Mouse (Mus musculus) MEL (cell line): ENCODE data around the gene Ly6g5b. TPM values are rescaled to one million over a fixed set of nuclear protein-coding genes. Genes with fewer than 3 reads are reported as not detected.

Experiments
- DNase-seq: peaks from one replicate; pipeline ENCODE4 v3.0.0; 2011; ENCODE audit warnings: low read depth, low spot score
- H3K27ac ChIP-seq: 2 replicates; pipeline ENCODE4 v1.5.1; 2012; ENCODE audit warnings: low read depth, mild to moderate bottlenecking, control low read depth, low read length, moderate library complexity; ENCODE audit not compliant: control insufficient read depth
- H3K27me3 ChIP-seq, 2 experiments: fragments of 150-350 bp in 1 of 2; sonication (generic) in 1 of 2; 2 replicates each; pipeline ENCODE4 v1.6.1; 2012; ENCODE audit warnings: low read length in 2 of 2, mild to moderate bottlenecking in 2 of 2, improper control_type of control experiment in 1 of 2, moderate library complexity in 1 of 2; ENCODE audit not compliant: insufficient read depth in 2 of 2, control insufficient read depth in 1 of 2
- H3K36me3 ChIP-seq, 2 experiments: 2 replicates each; pipeline ENCODE4 v1.6.1; 2012 to 2014; ENCODE audit warnings: low read length in 2 of 2, improper control_type of control experiment in 1 of 2, inconsistent platforms in 1 of 2, mild to moderate bottlenecking in 1 of 2; ENCODE audit not compliant: insufficient read depth in 2 of 2, control insufficient read depth in 1 of 2
- H3K4me1 ChIP-seq, 2 experiments: fragments of 150-350 bp in 1 of 2; sonication (generic) in 1 of 2; 2 replicates each; pipeline ENCODE4 v1.6.1; 2012; ENCODE audit warnings: low read length in 2 of 2, improper control_type of control experiment in 1 of 2, mild to moderate bottlenecking in 1 of 2; ENCODE audit not compliant: insufficient read depth in 2 of 2, control insufficient read depth in 1 of 2
- H3K4me3 ChIP-seq, 2 experiments: fragments of 150-350 bp in 1 of 2; sonication (generic) in 1 of 2; 2 replicates each; pipeline ENCODE4 v1.5.1; 2012; ENCODE audit warnings: low read depth in 2 of 2, low read length in 2 of 2, mild to moderate bottlenecking in 2 of 2, moderate library complexity in 2 of 2, control low read depth in 1 of 2, improper control_type of control experiment in 1 of 2; ENCODE audit not compliant: control insufficient read depth in 1 of 2, insufficient read depth in 1 of 2
- H3K79me2 ChIP-seq: 2 replicates; pipeline ENCODE4 v1.6.1; 2012; ENCODE audit warnings: mild to moderate bottlenecking, low read length, moderate library complexity; ENCODE audit not compliant: control insufficient read depth, poor library complexity, insufficient read depth
- H3K9ac ChIP-seq: 2 replicates; pipeline ENCODE4 v1.6.1; 2012; ENCODE audit warnings: low read depth, mild to moderate bottlenecking, control low read depth, low read length, moderate library complexity; ENCODE audit not compliant: control insufficient read depth, poor library complexity, severe bottlenecking
- H3K9me3 ChIP-seq: fragments of 150-350 bp; sonication (generic); replicated peaks from 2 replicates; pipeline ENCODE4 v1.6.1; 2012; ENCODE audit warnings: mild to moderate bottlenecking, low read length, improper control_type of control experiment, moderate library complexity; ENCODE audit not compliant: insufficient read depth
- BHLHE40 ChIP-seq: IDR thresholded peaks from 2 replicates; pipeline ENCODE4 v1.6.1; 2012; ENCODE audit warnings: low read depth, mild to moderate bottlenecking, inconsistent platforms, low read length, improper control_type of control experiment, borderline replicate concordance
- CHD1 ChIP-seq: IDR thresholded peaks from 2 replicates; pipeline ENCODE4 v1.6.1; 2012; ENCODE audit warnings: low read depth, mild to moderate bottlenecking, inconsistent platforms, low read length, improper control_type of control experiment
- CHD2 ChIP-seq: IDR thresholded peaks from 2 replicates; pipeline ENCODE4 v1.6.1; 2011; ENCODE audit warnings: low read length, improper control_type of control experiment
- CTCF ChIP-seq, 3 experiments: IDR thresholded peaks in 2 of 3; conservative IDR thresholded peaks in 1 of 3; 2 replicates each; pipeline ENCODE4 v1.5.1; 2011 to 2012; ENCODE audit warnings: low read length in 3 of 3, low read depth in 2 of 3, mild to moderate bottlenecking in 2 of 3, improper control_type of control experiment in 1 of 3, inconsistent platforms in 1 of 3, mixed read lengths in 1 of 3, moderate library complexity in 1 of 3; ENCODE audit not compliant: control insufficient read depth in 1 of 3, insufficient read depth in 1 of 3, poor library complexity in 1 of 3, severe bottlenecking in 1 of 3
- E2F4 ChIP-seq: IDR thresholded peaks from 2 replicates; pipeline ENCODE4 v1.6.1; 2011; ENCODE audit warnings: low read depth, low read length, improper control_type of control experiment, borderline replicate concordance
- GABPA ChIP-seq: IDR thresholded peaks from 2 replicates; pipeline ENCODE4 v1.6.1; 2012; ENCODE audit warnings: low read depth, mild to moderate bottlenecking, inconsistent platforms, low read length, improper control_type of control experiment, moderate library complexity
- GATA1 ChIP-seq: IDR thresholded peaks from 2 replicates; pipeline ENCODE4 v1.6.1; 2011; ENCODE audit warnings: low read depth, low read length, improper control_type of control experiment
- KAT2A ChIP-seq: conservative IDR thresholded peaks from 2 replicates; pipeline ENCODE4 v1.6.1; 2012; ENCODE audit warnings: low read depth, low read length, improper control_type of control experiment, inconsistent platforms
- MAFK ChIP-seq: IDR thresholded peaks from 2 replicates; pipeline ENCODE4 v1.6.1; 2011; ENCODE audit warnings: low read depth, mild to moderate bottlenecking, low read length, improper control_type of control experiment, borderline replicate concordance
- MAX ChIP-seq: IDR thresholded peaks from 2 replicates; pipeline ENCODE4 v1.6.1; 2011; ENCODE audit warnings: low read length, improper control_type of control experiment
- MAZ ChIP-seq: IDR thresholded peaks from 2 replicates; pipeline ENCODE4 v1.6.1; 2012; ENCODE audit warnings: low read depth, mild to moderate bottlenecking, inconsistent platforms, low read length, improper control_type of control experiment
- MEF2A ChIP-seq: IDR thresholded peaks from 2 replicates; pipeline ENCODE4 v1.6.1; 2014; ENCODE audit warnings: low read depth, mild to moderate bottlenecking, inconsistent platforms, low read length, improper control_type of control experiment; ENCODE audit not compliant: poor library complexity, insufficient replicate concordance, severe bottlenecking; ENCODE audit errors: extremely low read depth
- POLR2A ChIP-seq, 2 experiments: IDR thresholded peaks; 2 replicates each; pipeline ENCODE4 v1.6.1; 2011 to 2012; ENCODE audit warnings: low read length in 2 of 2, mild to moderate bottlenecking in 2 of 2, control low read depth in 1 of 2, improper control_type of control experiment in 1 of 2, low read depth in 1 of 2, moderate library complexity in 1 of 2; ENCODE audit not compliant: control insufficient read depth in 1 of 2, insufficient read depth in 1 of 2, poor library complexity in 1 of 2
- UBTF ChIP-seq: IDR thresholded peaks from 2 replicates; pipeline ENCODE4 v1.6.1; 2012; ENCODE audit warnings: low read depth, mild to moderate bottlenecking, inconsistent platforms, low read length, improper control_type of control experiment, moderate library complexity, borderline replicate concordance; ENCODE audit not compliant: insufficient read depth
- USF2 ChIP-seq, 2 experiments: IDR thresholded peaks; 2 replicates each; pipeline ENCODE4 v1.6.1; 2011 to 2012; ENCODE audit warnings: improper control_type of control experiment in 2 of 2, low read length in 2 of 2, borderline replicate concordance in 1 of 2, inconsistent platforms in 1 of 2, low read depth in 1 of 2, mild to moderate bottlenecking in 1 of 2; ENCODE audit not compliant: insufficient read depth in 1 of 2
- ZKSCAN1 ChIP-seq: IDR thresholded peaks from 2 replicates; pipeline ENCODE4 v1.6.1; 2012; ENCODE audit warnings: low read depth, mild to moderate bottlenecking, inconsistent platforms, low read length, improper control_type of control experiment, moderate library complexity
- ZMIZ1 ChIP-seq: IDR thresholded peaks from 2 replicates; pipeline ENCODE4 v1.6.1; 2012; ENCODE audit warnings: low read depth, mild to moderate bottlenecking, inconsistent platforms, low read length, improper control_type of control experiment, moderate library complexity
- polyA plus RNA-seq, 2 experiments: library from polyadenylated mRNA; stranded (reverse) in 1 of 2; unstranded in 1 of 2; fragments of >175 nt in 1 of 2; fragments of >200 nt in 1 of 2; gene quantifications; 2 replicates each; pipeline versions ENCODE4 v1.2.1 to v1.2.4; 2012; ENCODE audit warnings: low replicate concordance in 2 of 2, low read depth in 1 of 2; ENCODE audit not compliant: insufficient read length in 2 of 2, insufficient read depth in 1 of 2, missing spikeins in 1 of 2
- total RNA-seq: library from RNA; depleted of rRNA; stranded (reverse); fragments of 300-350 nt; gene quantifications from 2 replicates; pipeline ENCODE4 v1.2.3, GENCODE M21; 2012

Ly6g5b gene
- total and polyA plus RNA-seq, 3 experiments: 0.65 to 1.4 TPM; not detected in 1

DNA sequence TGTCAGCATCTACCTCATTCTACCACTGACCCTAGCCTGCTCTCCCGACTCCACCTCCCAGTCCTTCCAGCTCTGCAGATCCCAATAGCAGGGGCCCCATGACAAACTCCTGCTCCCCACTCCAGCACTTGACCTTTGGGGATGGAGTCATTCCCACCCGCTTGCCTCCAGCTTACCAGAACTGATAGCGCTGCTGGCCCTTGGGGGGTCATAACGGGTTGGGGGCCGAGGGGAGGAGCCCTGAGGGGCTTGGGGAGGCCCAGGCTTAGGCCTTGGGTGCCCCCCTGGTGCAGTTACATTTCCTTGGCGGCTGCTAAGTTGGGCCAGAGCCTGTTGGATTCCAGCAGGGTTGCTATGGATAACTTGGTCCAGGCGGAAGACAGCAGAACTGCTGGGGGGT lies 39.4 kb upstream of the Ly6g5b start:
- Histone ChIP-seq H3K27me3 (no peaks in the 10 kb centered on the region), H3K9ac (no peak overlapping the region), H3K4me3 (no peak overlapping the region), H3K79me2 (peaks cover 26% of the 10 kb centered on the region), H3K4me1 (no peaks in the 10 kb centered on the region), H3K27ac (no peak overlapping the region), H3K36me3 (peaks cover 7 to 26% of the 10 kb centered on the region in 2 experiments), H3K9me3 (no peaks in the 10 kb centered on the region)
- TF ChIP-seq GATA1: no peak
- TF ChIP-seq POLR2A (IDR thresholded peaks at IDR 0.05; ENCODE audit: control insufficient read depth in 1 of 2, insufficient read depth in 1 of 2, low read depth in 1 of 2, low read length in 2 of 2, poor library complexity in 1 of 2): peak in 1 of 2 experiments; percentile 28; a peak in 1 of 4 replicates
- TF ChIP-seq MAX: no peak
- DNase-seq: no peak

DNA sequence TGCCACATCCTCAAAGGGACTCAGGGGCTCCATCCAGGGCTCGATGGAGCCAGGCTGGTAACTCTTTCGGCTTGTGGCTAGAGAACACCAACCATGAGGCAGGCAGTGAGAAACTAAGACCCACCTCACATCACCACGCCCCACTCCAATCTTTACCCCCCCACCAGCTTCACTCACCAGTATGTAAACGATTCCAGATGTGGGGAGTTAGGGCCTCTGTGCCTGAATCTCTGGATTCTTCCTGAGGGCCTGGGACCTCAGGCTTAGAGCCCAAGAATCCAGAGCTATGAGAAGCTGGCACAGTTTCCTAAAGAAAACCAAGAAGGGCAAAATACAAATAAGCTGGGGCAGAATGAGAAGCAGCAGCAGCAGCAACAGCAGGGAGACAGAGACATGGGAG lies 38.7 kb upstream of the Ly6g5b start:
- Histone ChIP-seq H3K4me1 (no peaks in the 10 kb centered on the region), H3K27ac (no peak overlapping the region), H3K9me3 (no peaks in the 10 kb centered on the region), H3K9ac (no peak overlapping the region), H3K27me3 (no peaks in the 10 kb centered on the region), H3K4me3 (no peak overlapping the region), H3K79me2 (peaks cover 23% of the 10 kb centered on the region), H3K36me3 (peaks cover 7 to 21% of the 10 kb centered on the region in 2 experiments)
- TF ChIP-seq MAFK: no peak
- TF ChIP-seq ZKSCAN1: no peak
- no peak for TF ChIP-seq UBTF
- no peak for TF ChIP-seq MEF2A
- TF ChIP-seq GATA1: no peak
- TF ChIP-seq MAX: no peak
- no peak for TF ChIP-seq USF2 (IDR thresholded peaks at IDR 0.05; ENCODE audit: borderline replicate concordance in 1 of 2, insufficient read depth in 1 of 2, low read depth in 1 of 2, low read length in 2 of 2)
- TF ChIP-seq MAZ: no peak
- TF ChIP-seq E2F4: no peak
- no peak for TF ChIP-seq CHD2
- no peak for TF ChIP-seq ZMIZ1
- TF ChIP-seq CHD1: no peak
- no peak for TF ChIP-seq CTCF (IDR thresholded peaks at IDR 0.05 in 2 of 3, conservative IDR thresholded peaks at IDR 0.05 in 1 of 3; ENCODE audit: control insufficient read depth in 1 of 3, insufficient read depth in 1 of 3, low read depth in 2 of 3, low read length in 3 of 3, poor library complexity in 1 of 3, severe bottlenecking in 1 of 3)
- no peak for TF ChIP-seq BHLHE40
- no peak for TF ChIP-seq KAT2A
- no peak for TF ChIP-seq GABPA
- DNase-seq: no peak
